Mouse (Mus musculus): ENCODE measurements around the gene 1700093K21Rik.

GRCm38 (mm10) chr11:23497718-23498509, 23.0 kb downstream of the 1700093K21Rik start, which contains the start of gene Ahsa2:
- TF ChIP-seq POLR2A (IDR thresholded peaks at IDR 0.05; ENCODE audit: low read depth, low read length) (no peak), CTCF (conservative IDR thresholded peaks at IDR 0.05; ENCODE audit: insufficient read depth, insufficient read length, low read depth, low read length) (no peak)

Data from kidney, adult 2 months (tissue).